Mouse (Mus musculus): Measurements from ENCODE around the gene Smim23. TPM values are rescaled to one million over a fixed set of nuclear protein-coding genes. Genes with fewer than 3 reads are reported as not detected.

Gene Smim23
- polyA plus RNA-seq, 1 experiment from 2014 or later: not detected

DNA sequence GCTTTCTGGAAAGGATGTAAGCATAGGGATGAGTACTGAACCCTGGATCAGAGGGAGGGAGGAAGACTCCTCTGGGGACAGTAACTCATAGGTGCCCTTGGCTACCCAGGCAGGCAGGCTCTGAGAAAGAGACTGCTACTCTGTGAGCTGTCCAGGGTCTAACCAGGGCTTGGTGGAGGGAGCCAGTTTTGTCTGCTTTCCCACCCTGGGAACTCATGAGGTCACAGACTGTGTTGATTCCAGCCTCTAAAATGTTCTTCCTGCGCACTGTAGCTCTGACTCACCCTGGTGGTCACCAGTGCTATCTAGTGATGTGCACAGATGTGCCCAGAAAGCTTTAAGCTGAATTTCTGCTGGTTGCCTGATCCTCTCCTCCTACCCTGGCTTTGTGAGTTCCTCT lies 15.3 kb downstream of the Smim23 start:
- ATAC-seq (ENCODE audit: insufficient number of reproducible peaks, insufficient read depth, low FRiP score, low TSS enrichment, low read depth): no peak
- peaks cover 12% of the 10 kb centered on the region for H3K27me3 ChIP-seq
- no peak overlapping the region for H3K9ac ChIP-seq
- no peaks in the 10 kb centered on the region for H3K9me3 ChIP-seq
- no peak overlapping the region for H3K27ac ChIP-seq
- H3K36me3 ChIP-seq: no peaks in the 10 kb centered on the region
- H3K4me1 ChIP-seq: no peaks in the 10 kb centered on the region
- no peak overlapping the region for H3K4me2 ChIP-seq
- H3K4me3 ChIP-seq: no peak overlapping the region
- 48% methylated on average over 1 of the region's 1 CpGs for WGBS

DNA sequence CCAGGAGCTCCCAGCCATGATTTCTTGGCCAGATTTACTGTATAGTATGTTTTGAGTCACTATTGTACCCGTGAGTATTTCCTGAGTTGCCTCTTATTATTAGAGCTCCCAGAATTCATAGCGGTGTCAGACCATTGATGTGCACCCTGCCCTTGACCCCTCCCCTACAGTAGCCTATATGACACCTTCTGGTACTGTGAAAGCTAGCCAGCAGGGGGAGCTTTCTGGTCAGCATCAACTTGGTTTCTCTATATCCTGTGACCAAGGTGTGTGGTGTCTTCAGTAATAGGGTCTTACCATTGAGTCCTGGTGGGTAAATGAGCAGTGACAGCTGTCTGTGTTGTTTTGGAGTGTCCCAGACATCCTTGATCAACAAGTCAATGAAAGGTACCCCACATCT lies 18.4 kb downstream of the Smim23 start:
- WGBS: 22% methylated on average over 2 of the region's 2 CpGs
- Histone ChIP-seq H3K4me1 (peaks cover 9% of the 10 kb centered on the region), H3K9ac (no peak overlapping the region), H3K9me3 (no peaks in the 10 kb centered on the region), H3K27ac (no peak overlapping the region), H3K4me2 (no peak overlapping the region), H3K4me3 (no peak overlapping the region), H3K36me3 (no peaks in the 10 kb centered on the region), H3K27me3 (peaks cover 4% of the 10 kb centered on the region)
- ATAC-seq (ENCODE audit: insufficient number of reproducible peaks, insufficient read depth, low FRiP score, low TSS enrichment, low read depth): no peak

DNA sequence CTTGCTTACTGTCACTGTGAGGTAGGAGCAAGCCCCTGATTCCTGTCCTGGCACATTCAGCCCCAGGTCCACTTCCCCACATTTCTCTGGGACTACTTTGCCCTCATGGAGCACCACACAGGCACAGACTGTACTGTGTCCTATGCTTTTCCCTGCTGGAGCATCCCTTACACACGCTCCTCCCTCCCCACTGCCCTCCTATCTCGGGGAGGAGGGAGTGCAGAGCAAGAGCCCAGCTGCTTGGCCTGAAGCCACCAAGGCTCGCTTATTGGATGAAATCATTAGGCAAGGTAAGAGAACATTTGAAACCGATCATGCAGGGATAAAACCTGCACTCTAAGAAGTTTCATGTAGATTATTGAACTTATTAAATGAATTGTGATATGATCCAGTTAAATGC lies 20.7 kb downstream of the Smim23 start:
- H3K27me3 ChIP-seq: no peaks in the 10 kb centered on the region
- WGBS: 36% methylated on average over 4 of the region's 4 CpGs
- H3K4me1 ChIP-seq: peaks cover 21% of the 10 kb centered on the region
- ATAC-seq (ENCODE audit: insufficient number of reproducible peaks, insufficient read depth, low FRiP score, low TSS enrichment, low read depth): no peak
- no peak overlapping the region for H3K27ac ChIP-seq
- no peak overlapping the region for H3K4me2 ChIP-seq
- no peak overlapping the region for H3K9ac ChIP-seq
- no peaks in the 10 kb centered on the region for H3K36me3 ChIP-seq
- H3K9me3 ChIP-seq: no peaks in the 10 kb centered on the region
- no peak overlapping the region for H3K4me3 ChIP-seq

DNA sequence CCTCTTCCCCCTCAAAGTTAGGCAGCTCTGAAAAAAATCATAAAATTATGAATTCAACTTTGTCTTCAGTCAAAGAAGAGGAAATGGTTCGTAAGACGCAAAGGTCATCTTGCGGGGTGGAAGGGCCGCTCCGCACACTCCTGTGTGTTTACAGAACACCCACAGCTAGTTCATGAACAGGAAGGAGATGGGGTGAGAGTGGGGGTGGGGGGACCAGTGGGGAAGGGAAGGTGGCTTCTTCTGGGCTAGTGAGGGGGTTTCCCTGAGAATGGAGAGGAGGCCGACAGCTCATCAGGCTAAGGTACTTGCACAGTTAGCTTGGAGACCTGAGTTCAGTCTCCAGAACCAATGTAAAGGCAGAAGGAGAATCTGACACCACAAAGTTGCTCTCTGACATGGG lies 22.7 kb downstream of the Smim23 start:
- H3K9ac ChIP-seq: no peak overlapping the region
- no peaks in the 10 kb centered on the region for H3K27me3 ChIP-seq
- H3K4me3 ChIP-seq: no peak overlapping the region
- H3K4me1 ChIP-seq: peaks cover 28% of the 10 kb centered on the region
- no peak overlapping the region for H3K4me2 ChIP-seq
- no peaks in the 10 kb centered on the region for H3K36me3 ChIP-seq
- H3K27ac ChIP-seq: no peak overlapping the region
- no peak for ATAC-seq (ENCODE audit: insufficient number of reproducible peaks, insufficient read depth, low FRiP score, low TSS enrichment, low read depth)
- 68% methylated on average over 6 of the region's 6 CpGs for WGBS
- no peaks in the 10 kb centered on the region for H3K9me3 ChIP-seq

DNA sequence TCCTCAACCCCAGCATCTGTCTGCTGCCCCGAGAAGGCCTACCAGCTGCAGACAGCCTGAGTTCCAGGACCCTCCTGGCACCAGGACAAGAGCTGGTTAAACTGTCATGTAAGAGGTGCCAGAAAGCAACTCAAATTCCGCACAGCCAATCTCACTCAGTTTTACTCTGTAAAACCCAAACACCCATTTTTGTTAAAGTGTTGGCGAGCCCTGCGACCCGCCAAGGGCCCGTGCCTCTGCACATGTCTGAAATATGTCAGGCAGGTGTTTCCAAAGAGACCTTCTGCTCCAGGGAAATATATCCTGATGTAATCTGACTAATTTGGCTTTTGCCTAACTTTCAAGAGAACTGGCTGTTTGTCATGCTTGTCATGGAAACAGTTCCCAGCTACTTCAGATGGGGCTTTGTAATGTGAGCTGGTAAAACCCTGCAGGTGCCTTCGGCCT lies 23.5 kb downstream of the Smim23 start:
- Histone ChIP-seq H3K9me3 (no peaks in the 10 kb centered on the region), H3K4me1 (peaks cover 28% of the 10 kb centered on the region), H3K27me3 (no peaks in the 10 kb centered on the region), H3K4me2 (no peak overlapping the region), H3K27ac (no peak overlapping the region; the same call in 1 of the 2 replicates), H3K36me3 (no peaks in the 10 kb centered on the region), H3K4me3 (no peak overlapping the region), H3K9ac (no peak overlapping the region)
- no peak for ATAC-seq (ENCODE audit: insufficient number of reproducible peaks, insufficient read depth, low FRiP score, low TSS enrichment, low read depth)
- 18% methylated on average over 7 of the region's 7 CpGs for WGBS

DNA sequence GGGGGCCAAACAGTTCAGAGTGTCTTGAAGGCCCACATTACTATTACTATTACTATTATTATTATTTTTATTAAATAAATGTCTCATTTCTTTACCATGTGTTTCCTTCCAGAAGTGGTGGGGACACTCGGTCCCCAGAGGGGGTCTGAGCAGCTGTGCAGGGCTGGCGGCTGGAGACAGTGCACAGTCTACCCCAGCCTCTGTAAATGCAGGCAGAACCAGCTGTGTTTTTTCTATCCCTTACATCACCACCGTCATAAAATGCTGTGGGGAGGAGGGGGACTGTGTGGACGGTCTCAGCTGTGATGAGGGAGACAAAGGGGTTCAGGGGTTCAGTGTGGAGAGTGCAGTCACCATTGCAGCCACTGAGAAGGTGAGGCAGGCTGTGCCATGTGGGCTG lies 26.0 kb downstream of the Smim23 start:
- Histone ChIP-seq H3K27ac (no peak overlapping the region), H3K4me1 (peaks cover 28% of the 10 kb centered on the region), H3K36me3 (no peaks in the 10 kb centered on the region), H3K9ac (no peak overlapping the region), H3K9me3 (no peaks in the 10 kb centered on the region), H3K27me3 (no peaks in the 10 kb centered on the region), H3K4me3 (no peak overlapping the region), H3K4me2 (no peak overlapping the region)
- 48% methylated on average over 4 of the region's 4 CpGs for WGBS
- 0 out of 2 replicates have a peak, but pooled peaks have one; percentile 53 for ATAC-seq (ENCODE audit: insufficient number of reproducible peaks, insufficient read depth, low FRiP score, low TSS enrichment, low read depth)

DNA sequence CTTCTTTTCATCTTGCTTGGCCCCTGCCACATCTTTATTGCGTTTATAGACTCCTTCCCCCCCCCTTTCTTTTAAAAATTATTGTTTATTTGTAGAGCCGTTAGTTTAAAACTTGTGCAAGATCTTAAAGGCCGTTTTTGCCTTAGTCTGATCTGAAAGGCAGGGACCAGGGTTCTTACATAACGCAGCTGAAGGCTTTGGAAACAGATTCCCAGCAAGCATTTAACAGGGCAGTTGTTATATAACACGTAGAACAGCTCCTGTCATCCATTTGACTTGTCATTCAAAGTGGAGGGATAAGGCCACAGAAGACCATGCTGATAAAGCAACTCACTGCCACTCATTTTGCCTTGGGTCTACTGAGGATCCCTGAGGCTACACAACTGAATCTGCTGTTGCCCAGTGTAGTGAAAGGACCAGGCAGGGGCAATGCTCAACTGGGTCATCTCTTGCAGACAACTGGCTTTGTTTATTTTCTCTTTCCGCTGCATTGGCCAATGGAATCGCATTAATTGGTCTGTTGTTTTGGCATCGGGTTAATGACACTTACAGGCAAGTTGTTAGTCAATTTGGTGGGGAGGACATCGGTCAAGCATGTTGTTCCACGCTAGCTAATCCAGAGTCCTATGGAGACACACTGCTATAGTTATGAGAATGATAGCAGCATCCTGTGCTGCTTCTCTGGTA lies 29.5 kb downstream of the Smim23 start:
- H3K27ac ChIP-seq: no peak overlapping the region
- no peaks in the 10 kb centered on the region for H3K27me3 ChIP-seq
- no peaks in the 10 kb centered on the region for H3K36me3 ChIP-seq
- no peak overlapping the region for H3K4me2 ChIP-seq
- H3K9ac ChIP-seq: no peak overlapping the region
- H3K9me3 ChIP-seq: no peaks in the 10 kb centered on the region
- 71% methylated on average over 10 of the region's 10 CpGs for WGBS
- ATAC-seq (ENCODE audit: insufficient number of reproducible peaks, insufficient read depth, low FRiP score, low TSS enrichment, low read depth): no peak
- H3K4me1 ChIP-seq: peaks cover 21% of the 10 kb centered on the region
- H3K4me3 ChIP-seq: no peak overlapping the region

DNA sequence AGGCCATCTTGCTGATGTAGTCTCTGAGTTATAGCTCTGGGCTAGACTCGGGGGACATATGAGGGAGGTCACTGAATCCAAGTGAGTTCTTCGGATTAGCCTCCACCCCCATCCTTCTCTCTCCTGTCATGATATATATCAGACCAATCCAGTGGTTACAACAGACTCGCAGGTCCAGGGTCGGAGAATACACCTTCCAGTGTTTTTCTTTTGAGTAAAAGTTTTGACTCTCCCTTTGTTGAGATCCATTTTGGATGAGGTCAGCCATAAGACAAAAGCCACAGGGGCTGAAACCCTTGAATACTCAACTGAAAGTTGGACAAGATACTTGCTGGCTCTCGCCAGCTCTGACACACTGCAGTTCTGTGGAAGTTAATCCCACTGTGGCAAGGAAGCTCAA lies 38.2 kb downstream of the Smim23 start:
- Histone ChIP-seq H3K36me3 (no peaks in the 10 kb centered on the region), H3K27ac (no peak overlapping the region), H3K4me2 (no peak overlapping the region), H3K9me3 (no peaks in the 10 kb centered on the region), H3K4me3 (no peak overlapping the region), H3K27me3 (no peaks in the 10 kb centered on the region), H3K4me1 (no peaks in the 10 kb centered on the region), H3K9ac (no peak overlapping the region)
- ATAC-seq (ENCODE audit: insufficient number of reproducible peaks, insufficient read depth, low FRiP score, low TSS enrichment, low read depth): no peak
- WGBS: 83% methylated on average over 5 of the region's 5 CpGs

DNA sequence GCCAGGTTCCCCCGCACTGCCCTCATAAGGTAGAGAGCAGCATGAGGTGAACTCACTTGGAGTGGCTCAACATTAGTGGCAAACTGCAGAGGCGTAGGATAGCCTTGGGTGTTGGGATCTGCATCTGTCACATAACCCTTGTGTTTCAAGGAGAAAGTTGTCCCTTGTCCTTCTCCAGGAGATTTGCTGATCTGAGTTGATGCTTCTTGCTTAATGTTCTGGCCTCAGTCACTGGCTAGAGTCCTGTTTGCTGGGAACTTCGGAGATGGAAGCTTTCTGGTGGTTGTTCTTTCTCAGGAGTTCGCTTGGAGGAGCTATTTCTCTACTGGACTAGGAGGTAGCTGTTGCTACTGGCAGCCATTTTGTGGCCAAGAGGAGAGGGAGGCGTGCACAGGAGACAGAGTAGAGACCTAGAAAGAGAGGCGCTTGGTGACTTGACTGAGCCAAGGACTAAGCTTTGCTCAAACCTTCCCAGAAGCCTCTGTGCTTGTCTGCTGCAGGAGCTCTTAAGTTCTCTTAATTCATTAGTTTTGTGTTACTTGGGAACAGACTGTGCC lies 38.7 kb downstream of the Smim23 start:
- 81% methylated on average over 6 of the region's 6 CpGs for WGBS
- Histone ChIP-seq H3K4me2 (no peak overlapping the region), H3K9ac (no peak overlapping the region), H3K4me3 (no peak overlapping the region), H3K27ac (no peak overlapping the region), H3K4me1 (no peaks in the 10 kb centered on the region), H3K9me3 (no peaks in the 10 kb centered on the region), H3K36me3 (no peaks in the 10 kb centered on the region), H3K27me3 (no peaks in the 10 kb centered on the region)
- no peak for ATAC-seq (ENCODE audit: insufficient number of reproducible peaks, insufficient read depth, low FRiP score, low TSS enrichment, low read depth)

DNA sequence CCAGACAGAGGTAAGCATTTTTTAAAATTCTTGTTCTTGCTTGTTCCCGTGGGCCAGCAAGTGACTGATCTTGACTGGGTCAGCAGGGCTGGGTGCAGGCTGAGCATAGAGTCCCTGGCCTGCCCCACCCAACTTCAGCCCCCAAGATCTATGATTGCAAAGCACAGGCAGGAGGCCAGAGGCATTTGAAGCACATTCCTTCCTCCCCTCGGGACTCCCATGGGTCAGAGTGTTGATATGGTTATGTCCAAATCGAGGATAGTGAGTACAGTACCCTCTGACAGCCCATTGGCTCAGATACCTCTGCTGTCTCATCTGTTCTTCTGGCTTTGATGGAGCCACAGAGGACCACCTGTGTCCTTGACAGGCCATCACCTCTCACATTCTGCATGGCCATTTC lies 41.7 kb downstream of the Smim23 start:
- no peak overlapping the region for H3K4me3 ChIP-seq
- no peak overlapping the region for H3K27ac ChIP-seq
- 74% methylated on average over 3 of the region's 3 CpGs for WGBS
- no peaks in the 10 kb centered on the region for H3K4me1 ChIP-seq
- ATAC-seq (ENCODE audit: insufficient number of reproducible peaks, insufficient read depth, low FRiP score, low TSS enrichment, low read depth): no peak
- no peak overlapping the region for H3K4me2 ChIP-seq
- no peaks in the 10 kb centered on the region for H3K27me3 ChIP-seq
- no peaks in the 10 kb centered on the region for H3K36me3 ChIP-seq
- no peak overlapping the region for H3K9ac ChIP-seq
- H3K9me3 ChIP-seq: no peaks in the 10 kb centered on the region

DNA sequence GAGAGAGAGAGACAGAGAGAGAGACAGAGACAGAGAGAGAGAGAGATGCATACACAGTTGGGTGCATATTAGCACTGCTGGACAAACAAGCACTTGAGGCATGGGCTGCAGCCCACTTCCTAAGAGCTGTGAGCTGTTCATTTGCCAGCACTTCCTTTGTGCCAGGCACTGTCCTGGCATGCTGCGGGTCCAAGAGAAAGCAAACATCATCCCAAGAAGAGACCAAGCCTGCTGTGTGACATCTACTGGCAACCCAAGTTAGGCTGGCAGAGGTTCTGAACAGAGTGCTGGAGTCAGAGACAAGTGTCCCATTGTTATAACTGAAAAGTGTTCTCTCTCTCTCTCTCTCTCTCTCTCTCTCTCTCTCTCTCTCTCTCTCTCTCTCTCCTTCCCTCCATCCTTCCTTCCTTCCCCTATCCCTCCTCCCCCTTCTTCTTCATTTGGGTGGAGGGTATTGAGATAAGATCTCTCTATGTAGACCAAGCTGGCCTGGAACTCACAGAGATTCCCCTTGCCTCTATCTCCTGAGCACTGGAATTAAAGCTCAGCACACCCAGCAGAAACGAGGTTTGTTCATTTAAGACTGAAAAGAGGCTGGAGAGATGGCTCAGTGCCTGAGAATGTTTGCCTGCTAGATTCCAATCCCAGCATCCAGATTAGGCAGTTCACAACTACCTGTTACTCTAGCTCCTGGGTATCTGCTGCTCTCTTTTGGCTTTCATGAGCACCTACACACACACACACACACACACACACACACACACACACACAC lies 42.6 kb downstream of the Smim23 start:
- no peak overlapping the region for H3K4me2 ChIP-seq
- H3K4me1 ChIP-seq: no peaks in the 10 kb centered on the region
- WGBS: 48% methylated on average over 2 of the region's 2 CpGs

More for the DNA sequence above, 42.6 kb downstream of the Smim23 start:
- no peak overlapping the region for H3K4me3 ChIP-seq
- H3K27me3 ChIP-seq: no peaks in the 10 kb centered on the region
- no peak for ATAC-seq (ENCODE audit: insufficient number of reproducible peaks, insufficient read depth, low FRiP score, low TSS enrichment, low read depth)
- no peak overlapping the region for H3K9ac ChIP-seq
- no peaks in the 10 kb centered on the region for H3K9me3 ChIP-seq
- no peak overlapping the region for H3K27ac ChIP-seq
- no peaks in the 10 kb centered on the region for H3K36me3 ChIP-seq

Measured in embryonic facial prominence, embryonic 13.5 days (tissue).